In the genomic region with DNA sequence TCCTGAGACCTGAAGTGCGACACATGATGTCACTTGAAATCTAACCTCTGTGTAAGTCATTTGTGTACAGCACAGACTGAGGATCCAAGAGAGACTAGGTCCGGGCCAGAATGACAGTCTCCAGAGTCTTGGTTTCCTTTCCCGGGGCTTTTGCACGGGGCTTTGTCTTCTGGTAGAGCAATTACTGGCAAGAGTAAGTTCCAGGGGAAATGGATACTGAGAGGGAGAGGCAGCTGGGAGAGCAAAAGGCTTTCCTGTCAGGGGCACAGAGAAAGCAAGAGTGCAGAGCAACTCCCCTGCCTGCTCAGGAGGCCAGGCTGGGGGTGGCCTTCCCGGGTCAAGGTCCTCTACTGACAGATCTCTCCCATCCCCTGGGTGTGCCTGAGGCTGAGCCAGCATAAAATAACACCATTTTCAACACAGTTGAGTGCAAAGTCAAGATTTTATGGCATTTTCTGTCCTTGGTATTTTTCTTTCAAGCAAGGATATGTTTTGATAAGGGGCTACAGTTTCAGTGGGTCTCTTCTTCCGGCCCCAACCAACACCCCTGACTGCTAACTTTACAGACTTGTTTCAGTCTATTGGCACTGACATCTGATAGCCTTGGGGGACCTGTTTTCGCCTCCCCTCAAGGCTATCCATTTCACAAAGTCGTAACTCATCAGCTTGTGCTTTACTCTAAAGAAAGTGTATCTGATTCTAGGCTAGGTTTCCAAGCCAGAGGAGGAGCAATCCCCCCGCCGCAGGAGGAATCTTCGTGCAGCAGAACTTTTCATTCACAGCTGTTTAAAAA, we compare ENCODE assay signal across 10 mouse cellular contexts. TPM values are rescaled to one million over a fixed set of nuclear protein-coding genes. Genes with fewer than 3 reads are reported as not detected.
DNase-seq lines count a peak whose midpoint lies in the region; ATAC-seq and TF ChIP-seq lines count a peak whose summit lies in the region.
"Had no signal": no experiment of that assay in that cellular context is flagged by ENCODE, and none has a peak within 500 bp of the region (broad histone marks: within the 10 kb centered on the region; RNA-seq: fewer than 3 reads in every experiment).

No protein-coding gene starts in this region.

- DNase-seq in hindbrain, embryonic 10.5 days (ENCODE audit: low spot score), result peak; percentile 51
- no peak for DNase-seq in layer of hippocampus, adult 2 months (ENCODE audit: low spot score in 2 of 2)
- DNase-seq in cerebellum, postnatal 4 days (ENCODE audit: low spot score in 2 of 2), result no peak
- no peak for DNase-seq in thymus, adult 18-20 months
- DNase-seq: lung, embryonic 14.5 days; thymus, postnatal 36 days had no signal

- no peak overlapping the region for H3K4me3 ChIP-seq in hindbrain, embryonic 10.5 days
- no peak overlapping the region for H3K4me3 ChIP-seq in hindbrain, embryonic 13.5 days
- H3K4me3 ChIP-seq in brown adipose tissue, adult 24 weeks (ENCODE audit: insufficient read depth, low read depth, low read length), result no peak overlapping the region
- no peak overlapping the region for H3K4me3 ChIP-seq in heart, embryonic 16.5 days (ENCODE audit: low read length)
- H3K4me3 ChIP-seq in limb, embryonic 12.5 days (replicated peaks), result no peak overlapping the region
- H3K4me3 ChIP-seq in layer of hippocampus, adult 2 months, result no peak overlapping the region

- peaks cover 19% of the 10 kb centered on the region for H3K4me1 ChIP-seq in hindbrain, embryonic 10.5 days (replicated peaks)
- H3K4me1 ChIP-seq in hindbrain, embryonic 13.5 days (replicated peaks), result peaks cover 19% of the 10 kb centered on the region
- H3K4me1 ChIP-seq in brown adipose tissue, adult 24 weeks (ENCODE audit: control insufficient read depth, insufficient read depth, insufficient read length, low read length), result peaks cover 9% of the 10 kb centered on the region
- H3K4me1 ChIP-seq in heart, embryonic 16.5 days (ENCODE audit: control insufficient read depth, insufficient read depth, low read length), result peaks cover 14% of the 10 kb centered on the region; the same call in 1 of the 2 replicates
- peaks cover 28% of the 10 kb centered on the region for H3K4me1 ChIP-seq in limb, embryonic 12.5 days (replicated peaks)

- ATAC-seq in hindbrain, embryonic 13.5 days (ENCODE audit: low FRiP score), result no peak
- ATAC-seq in heart, embryonic 16.5 days (replicated peaks; ENCODE audit: extremely low read depth, insufficient read depth, low FRiP score), result peak; percentile 59
- peak; percentile 42; the same call in 1 of the 2 replicates for ATAC-seq in limb, embryonic 12.5 days (ENCODE audit: insufficient number of reproducible peaks, insufficient read depth, low FRiP score, low TSS enrichment, low read depth)

- no peaks in the 10 kb centered on the region for H3K36me3 ChIP-seq in hindbrain, embryonic 10.5 days
- H3K36me3 ChIP-seq in hindbrain, embryonic 13.5 days, result no peaks in the 10 kb centered on the region
- H3K36me3 ChIP-seq in heart, embryonic 16.5 days (ENCODE audit: control insufficient read depth, insufficient read depth), result no peaks in the 10 kb centered on the region
- H3K36me3 ChIP-seq in limb, embryonic 12.5 days, result no peaks in the 10 kb centered on the region

- H3K9me3 ChIP-seq in hindbrain, embryonic 10.5 days, result no peaks in the 10 kb centered on the region
- no peaks in the 10 kb centered on the region for H3K9me3 ChIP-seq in hindbrain, embryonic 13.5 days
- H3K9me3 ChIP-seq in heart, embryonic 16.5 days (replicated peaks; ENCODE audit: control insufficient read depth, low read length), result no peaks in the 10 kb centered on the region
- H3K9me3 ChIP-seq in limb, embryonic 12.5 days, result no peaks in the 10 kb centered on the region

- WGBS in hindbrain, embryonic 10.5 days, result 58% methylated on average over 11 of the region's 11 CpGs
- 67% methylated on average over 11 of the region's 11 CpGs for WGBS in hindbrain, embryonic 13.5 days
- WGBS in heart, embryonic 16.5 days, result 54% methylated on average over 11 of the region's 11 CpGs
- whole genome bisulfite sequencing in limb, embryonic 12.5 days, result 46% methylated on average over 11 of the region's 11 CpGs

- H3K4me2 ChIP-seq in hindbrain, embryonic 13.5 days, result no peak overlapping the region
- H3K4me2 ChIP-seq in heart, embryonic 16.5 days (ENCODE audit: low read depth, low read length), result no peak overlapping the region
- 0 out of 2 replicates have a peak overlapping the region, but pooled peaks have one; percentile 13 for H3K4me2 ChIP-seq in limb, embryonic 12.5 days
- H3K4me2 ChIP-seq: lung, embryonic 14.5 days had no signal

- H3K9ac ChIP-seq in hindbrain, embryonic 13.5 days, result no peak overlapping the region
- no peak overlapping the region for H3K9ac ChIP-seq in heart, embryonic 16.5 days (ENCODE audit: low read length)
- no peak overlapping the region for H3K9ac ChIP-seq in limb, embryonic 12.5 days (replicated peaks)
- H3K9ac ChIP-seq: lung, embryonic 14.5 days had no signal

- TF ChIP-seq CTCF in layer of hippocampus, adult 2 months (conservative IDR thresholded peaks at IDR 0.05), result no peak

- no peaks in the 10 kb centered on the region for H3K27me3 ChIP-seq in hindbrain, embryonic 10.5 days (ENCODE audit: insufficient read depth, poor library complexity, severe bottlenecking)
- H3K27me3 ChIP-seq in hindbrain, embryonic 13.5 days, result no peaks in the 10 kb centered on the region
- no peaks in the 10 kb centered on the region for H3K27me3 ChIP-seq in heart, embryonic 16.5 days (ENCODE audit: control insufficient read depth, insufficient read depth, low read length)
- H3K27me3 ChIP-seq in limb, embryonic 12.5 days, result peaks cover 3% of the 10 kb centered on the region; the same call in 1 of the 2 replicates

- H3K27ac ChIP-seq in hindbrain, embryonic 10.5 days, result peak overlapping the region; percentile 78
- H3K27ac ChIP-seq in hindbrain, embryonic 13.5 days, result no peak overlapping the region
- H3K27ac ChIP-seq in brown adipose tissue, adult 24 weeks (replicated peaks; ENCODE audit: low read depth, low read length), result 0 out of 2 replicates have a peak overlapping the region, but pooled peaks have one; percentile 19
- H3K27ac ChIP-seq in heart, embryonic 16.5 days (ENCODE audit: low read length), result 0 out of 2 replicates have a peak overlapping the region, but pooled peaks have one; percentile 2
- 0 out of 2 replicates have a peak overlapping the region, but pooled peaks have one; percentile 31 for H3K27ac ChIP-seq in limb, embryonic 12.5 days
- H3K27ac ChIP-seq in layer of hippocampus, adult 2 months, result no peak overlapping the region

RNA-seq across cellular contexts. Expression of gene Traf1, which starts 21.5 kb away (rescaled TPM):
- 0.27 and 0.67 TPM in 2 replicates for polyA plus RNA-seq in hindbrain, embryonic 10.5 days (2016; fragmentation: Nextera tagmentation; extraction: Ambion mirVana)
- polyA plus RNA-seq in hindbrain, embryonic 13.5 days (2015; fragmentation: Nextera tagmentation; extraction: Ambion mirVana), result 0.73 and 1.9 TPM in 2 replicates
- not detected in 2 replicates for polyA plus RNA-seq in brown adipose tissue, adult 24 weeks (2012; ENCODE audit: insufficient read depth, insufficient read length, missing spikeins)
- 2.7 and 3.3 TPM in 2 replicates for polyA plus RNA-seq in heart, embryonic 16.5 days (2015; fragmentation: Nextera tagmentation; extraction: Ambion mirVana)
- 0.58 and 0.61 TPM in 2 replicates for polyA plus RNA-seq in limb, embryonic 12.5 days (2016; fragmentation: Nextera tagmentation; extraction: Ambion mirVana)
- total RNA-seq in layer of hippocampus, adult 2 months (2021), result 1 to 10 TPM; 3.5 to 3.8 TPM

Comparison
In these comparisons a context has a peak if more than half of its experiments do, and no peak if none do; other contexts are left out.
1. H3K27ac ChIP-seq: peak in hindbrain, embryonic 10.5 days (single experiment), brown adipose tissue, adult 24 weeks (single experiment), heart, embryonic 16.5 days (single experiment) and limb, embryonic 12.5 days (single experiment); none in hindbrain, embryonic 13.5 days (single experiment) and layer of hippocampus, adult 2 months (single experiment).